Mouse (Mus musculus): Measurements from ENCODE around the gene Olfr524. TPM values are rescaled to one million over a fixed set of nuclear protein-coding genes. Genes with fewer than 3 reads are reported as not detected.

Gene Olfr524
- not detected for total RNA-seq (2021)
- long read RNA-seq, experiment 1: 0 reads
- long read RNA-seq, experiment 2: 0 reads

DNA sequence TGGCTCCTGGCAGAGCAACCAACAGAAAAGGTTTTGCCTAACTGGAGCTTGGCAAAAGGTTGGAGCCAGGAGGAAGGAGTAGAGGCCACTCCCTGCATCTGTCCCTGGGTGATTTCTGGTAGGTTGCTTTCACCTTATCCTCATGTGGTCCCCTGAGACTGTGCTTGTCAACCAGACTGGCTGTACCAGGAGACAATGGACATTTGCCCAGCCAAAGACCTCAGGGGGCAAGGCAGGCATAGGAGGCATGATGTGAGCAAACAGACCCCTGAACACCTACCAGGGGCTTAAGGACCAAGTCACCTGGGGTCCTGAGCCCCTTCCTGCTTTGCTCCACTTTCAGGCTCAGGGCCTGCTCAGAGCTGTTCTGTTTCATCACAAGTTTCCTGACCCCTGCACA is at the start of gene Olfr524:
Olfr524 (minus strand) TSS at position 101 of the 400 bp plus-strand sequence.
- DNase-seq (ENCODE audit: low spot score in 2 of 2): no peak

DNA sequence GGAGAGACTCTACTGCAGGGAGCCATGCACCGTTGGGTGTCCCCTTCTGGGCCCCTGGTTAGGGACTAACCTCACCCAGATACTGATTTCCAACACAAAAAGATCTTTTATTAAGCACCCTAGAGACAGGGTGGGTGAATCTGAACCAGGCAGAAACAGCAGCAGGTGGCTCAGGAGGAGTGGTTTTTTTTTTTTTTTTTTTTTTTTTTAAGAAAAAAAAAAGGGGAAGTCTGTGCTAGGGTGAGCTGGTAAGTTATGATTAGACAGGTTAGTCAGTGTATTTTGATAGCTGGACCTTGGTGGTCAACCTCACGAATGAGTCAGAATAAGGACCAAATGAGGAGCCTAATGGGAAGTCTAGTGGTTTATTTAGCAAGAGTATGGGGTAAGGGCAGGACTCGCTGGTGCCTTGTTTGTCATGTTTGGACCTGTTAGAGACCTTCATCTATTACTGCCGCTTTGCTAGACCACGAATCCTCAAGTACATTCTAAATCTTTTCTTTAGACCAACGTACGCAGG is 48.1 kb upstream of the Olfr524 start:
- DNase-seq (ENCODE audit: low spot score in 2 of 2): no peak

DNA sequence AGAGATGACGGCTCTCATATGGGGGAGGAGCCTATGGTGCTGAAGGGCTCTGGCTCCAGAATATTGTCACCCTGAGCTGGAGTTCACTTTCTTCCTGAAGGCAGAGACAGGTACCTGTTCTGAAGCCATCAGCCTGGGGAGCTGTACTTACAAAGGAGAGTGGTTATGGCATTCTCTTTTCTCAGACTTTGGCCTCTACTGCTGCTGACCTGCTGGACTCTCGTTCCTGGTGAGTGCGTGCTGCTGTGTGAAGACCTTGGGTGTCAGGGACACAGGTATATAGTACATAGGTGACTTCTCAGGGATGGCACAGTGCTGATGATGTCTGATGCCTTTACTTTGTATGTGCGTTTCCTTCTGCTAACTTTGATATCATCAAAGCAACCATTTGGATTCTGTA is 41.5 kb upstream of the Olfr524 start, which contains the start of gene 5830411N06Rik:
5830411N06Rik (plus strand) TSS at position 69 of the 400 bp plus-strand sequence.
- DNase-seq (ENCODE audit: low spot score in 2 of 2): no peak

DNA sequence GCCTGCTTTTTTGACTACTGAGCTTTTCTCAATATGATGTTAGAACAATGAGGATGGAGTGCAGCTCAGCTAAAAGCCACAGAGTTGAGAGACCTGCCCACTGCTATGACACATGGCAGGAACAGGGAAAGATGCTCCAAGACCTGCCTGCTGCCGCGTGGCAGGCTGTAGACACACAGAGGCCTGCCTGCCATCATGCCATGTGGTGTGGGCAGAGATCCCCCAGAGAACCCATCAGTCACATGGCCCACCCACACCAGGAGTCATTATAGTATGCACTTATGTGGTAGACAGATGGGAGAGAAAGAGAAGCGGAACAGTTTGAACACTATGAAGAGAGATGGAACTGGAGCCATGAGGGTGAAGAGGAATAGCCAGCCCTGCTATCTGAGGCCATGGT is 27.9 kb upstream of the Olfr524 start:
- DNase-seq (ENCODE audit: low spot score in 2 of 2): no peak

DNA sequence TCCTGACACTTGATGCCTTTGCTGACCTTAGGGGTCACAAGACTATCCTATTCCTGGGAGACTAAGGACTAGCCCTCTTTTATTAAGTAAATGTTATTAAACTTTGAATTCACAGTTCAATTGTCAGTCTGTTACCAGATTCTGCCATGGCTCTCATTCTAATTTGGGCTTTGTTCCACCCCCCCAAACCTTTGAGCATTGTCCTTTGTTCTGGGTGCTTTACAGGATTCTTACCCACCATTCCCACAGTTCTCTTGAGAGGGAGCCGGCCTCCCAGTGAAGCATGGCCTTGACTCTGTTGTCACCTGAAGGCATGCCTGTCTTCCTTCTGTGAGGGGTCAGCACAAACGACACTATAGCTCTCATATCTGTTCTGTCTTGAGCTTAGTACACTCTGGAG is 25.3 kb upstream of the Olfr524 start:
- no peak for DNase-seq (ENCODE audit: low spot score in 2 of 2)

DNA sequence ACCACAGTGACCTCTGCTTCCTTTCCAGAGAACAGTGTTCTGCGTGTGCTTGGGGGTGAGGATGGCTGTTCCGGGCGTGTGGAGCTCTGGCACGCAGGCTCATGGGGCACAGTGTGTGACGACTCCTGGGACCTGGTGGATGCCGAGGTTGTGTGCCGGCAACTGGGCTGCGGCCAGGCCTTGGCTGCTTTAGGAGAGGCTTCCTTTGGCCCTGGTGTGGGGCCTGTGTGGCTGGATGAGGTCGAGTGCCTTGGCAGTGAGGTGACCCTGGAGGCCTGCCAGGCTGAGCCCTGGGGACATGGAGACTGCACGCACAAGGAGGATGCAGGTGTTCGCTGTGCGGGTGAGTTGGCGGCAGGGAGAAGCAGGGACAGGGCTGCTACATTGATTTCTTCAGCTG is 22.7 kb upstream of the Olfr524 start:
- DNase-seq (ENCODE audit: low spot score in 2 of 2): no peak

DNA sequence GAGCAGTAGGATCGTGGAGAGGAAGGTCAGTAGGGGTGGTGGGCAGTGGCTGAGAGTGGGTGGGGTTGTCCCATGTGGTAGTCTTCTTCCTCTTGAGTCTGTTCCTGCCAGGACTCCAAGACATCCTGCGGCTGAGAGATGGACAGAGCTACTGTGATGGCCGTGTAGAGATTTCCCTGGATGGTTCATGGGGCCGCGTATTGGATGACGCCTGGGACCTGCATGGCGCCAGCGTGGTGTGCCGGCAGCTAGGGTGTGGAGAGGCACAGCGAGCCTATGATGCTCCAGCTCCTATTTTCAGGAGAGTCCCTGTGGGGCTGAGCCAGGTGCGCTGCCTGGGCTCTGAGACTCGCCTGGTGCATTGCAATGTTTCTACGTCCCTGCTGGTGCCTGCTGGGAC is 18.4 kb upstream of the Olfr524 start:
- DNase-seq (ENCODE audit: low spot score in 2 of 2): no peak

DNA sequence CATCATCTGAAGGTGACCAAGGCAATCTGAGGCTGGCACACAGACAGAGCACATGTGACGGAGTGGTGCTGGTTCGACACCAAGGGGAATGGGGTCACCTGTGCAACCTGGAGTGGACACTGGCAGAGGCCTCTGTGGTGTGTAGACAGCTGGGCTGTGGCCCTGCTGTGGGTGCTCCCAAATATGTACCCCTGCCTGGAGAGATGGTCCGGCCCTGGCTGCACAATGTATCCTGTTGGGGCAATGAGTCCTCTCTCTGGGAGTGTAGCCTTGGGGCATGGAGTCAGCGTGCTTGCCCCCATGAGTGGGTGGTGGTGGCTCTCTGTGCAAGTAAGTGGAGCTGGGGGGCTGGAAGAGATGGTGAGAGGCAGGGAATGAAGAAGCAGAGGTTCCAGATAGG is 14.6 kb upstream of the Olfr524 start:
- DNase-seq (ENCODE audit: low spot score in 2 of 2): no peak

DNA sequence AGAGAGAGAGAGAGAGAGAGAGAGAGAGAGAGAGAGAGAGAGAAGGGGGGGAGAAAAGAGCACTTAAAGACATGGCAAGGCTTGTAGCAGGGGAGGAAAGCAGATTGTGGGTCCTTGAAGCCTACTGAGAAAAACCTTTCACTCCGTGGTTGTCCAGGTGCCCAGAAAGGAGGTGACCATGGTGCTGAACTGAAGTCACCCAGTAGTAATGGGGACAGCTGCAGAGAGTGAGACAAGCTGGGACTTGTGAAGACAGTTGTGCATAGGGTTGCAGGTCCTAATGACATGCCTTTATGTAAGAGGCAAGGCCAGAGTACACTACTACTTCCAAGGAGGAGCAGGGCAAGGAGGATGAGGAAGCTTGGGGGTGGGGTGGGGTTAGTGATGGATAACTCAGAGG is 13.5 kb upstream of the Olfr524 start:
- no peak for DNase-seq (ENCODE audit: low spot score in 2 of 2)

DNA sequence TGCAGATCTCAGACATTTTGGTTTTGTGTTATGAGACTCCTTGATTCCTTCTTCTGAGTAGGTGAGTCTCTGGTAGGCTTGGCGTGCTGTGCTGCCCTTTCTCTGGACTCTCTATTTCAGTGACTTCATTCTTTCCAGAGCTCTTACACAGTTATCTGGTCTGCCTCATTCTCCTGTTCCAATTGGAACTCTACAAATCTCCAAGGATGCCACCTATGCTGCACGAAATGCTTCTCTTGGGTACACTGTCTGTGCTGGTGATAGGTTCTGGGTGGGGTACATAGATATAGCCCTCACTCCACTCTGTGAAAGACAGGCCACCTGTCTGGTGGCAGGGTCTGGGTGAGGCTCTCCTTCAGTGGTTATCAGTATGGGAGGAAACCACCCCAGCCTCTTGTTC is 12.2 kb upstream of the Olfr524 start, which contains the start of gene Cd163l1:
Cd163l1 (plus strand) TSS at position 301 of the 400 bp plus-strand sequence.
- no peak for DNase-seq (ENCODE audit: low spot score in 2 of 2)

DNA sequence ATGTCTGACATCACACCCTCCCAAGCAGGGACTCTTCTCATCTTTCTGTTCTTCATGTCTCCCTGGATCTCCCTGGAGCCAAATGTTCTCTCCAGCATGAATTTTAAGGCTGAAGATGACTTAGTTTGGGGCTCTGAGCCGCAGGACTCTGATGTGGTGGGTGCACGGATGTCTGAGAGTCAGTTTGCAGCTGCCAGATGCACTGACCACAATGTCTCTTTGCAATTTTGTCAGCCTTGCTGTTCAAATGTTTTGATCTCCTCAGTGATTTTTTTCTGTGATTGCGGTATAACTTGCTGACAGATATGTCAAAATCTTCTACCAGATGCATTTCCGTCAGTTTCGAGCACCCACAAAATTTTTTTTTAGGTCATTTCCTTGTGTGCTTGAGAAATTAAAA is 8.1 kb upstream of the Olfr524 start:
- DNase-seq (ENCODE audit: low spot score in 2 of 2): no peak

DNA sequence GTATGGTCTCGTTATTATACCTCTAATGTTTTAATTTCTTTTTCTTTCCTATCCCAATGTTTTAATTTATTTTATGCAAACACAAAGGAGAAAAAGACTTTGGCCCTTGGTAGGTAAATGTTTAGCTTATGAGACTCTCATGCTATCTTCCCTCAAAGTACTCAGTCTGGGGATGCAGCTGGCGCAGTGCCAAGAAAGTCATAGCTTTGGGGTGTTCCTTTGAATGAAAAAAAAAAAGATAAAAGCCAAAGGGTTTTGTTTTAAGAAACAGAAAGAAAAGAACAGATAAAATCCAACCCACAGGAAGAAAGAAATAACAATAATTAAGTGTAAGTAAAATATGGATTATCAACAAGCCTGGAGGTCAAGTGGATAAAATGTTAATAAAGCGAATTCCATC is 2.9 kb upstream of the Olfr524 start:
- no peak for DNase-seq (ENCODE audit: low spot score in 2 of 2)

DNA sequence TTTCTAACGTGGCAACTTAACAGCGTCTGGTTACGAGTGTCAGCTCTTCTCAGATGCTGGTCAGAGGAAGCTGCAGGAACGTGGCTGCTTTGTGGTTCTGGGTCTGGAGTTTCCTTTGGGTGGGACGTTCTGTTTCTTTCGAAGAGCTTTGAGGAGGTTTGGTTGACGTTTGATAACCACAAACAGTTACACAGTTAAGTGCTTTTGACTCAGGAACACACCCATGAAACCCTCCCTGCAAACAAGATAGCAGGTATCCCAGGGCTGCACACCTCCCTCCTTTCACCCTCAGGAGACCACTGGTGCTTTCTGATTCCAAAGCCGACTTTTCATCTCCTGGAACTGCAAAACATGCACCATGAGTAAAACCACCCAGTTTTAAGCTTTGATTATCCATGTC is 2.4 kb upstream of the Olfr524 start:
- no peak for DNase-seq (ENCODE audit: low spot score in 2 of 2)

DNA sequence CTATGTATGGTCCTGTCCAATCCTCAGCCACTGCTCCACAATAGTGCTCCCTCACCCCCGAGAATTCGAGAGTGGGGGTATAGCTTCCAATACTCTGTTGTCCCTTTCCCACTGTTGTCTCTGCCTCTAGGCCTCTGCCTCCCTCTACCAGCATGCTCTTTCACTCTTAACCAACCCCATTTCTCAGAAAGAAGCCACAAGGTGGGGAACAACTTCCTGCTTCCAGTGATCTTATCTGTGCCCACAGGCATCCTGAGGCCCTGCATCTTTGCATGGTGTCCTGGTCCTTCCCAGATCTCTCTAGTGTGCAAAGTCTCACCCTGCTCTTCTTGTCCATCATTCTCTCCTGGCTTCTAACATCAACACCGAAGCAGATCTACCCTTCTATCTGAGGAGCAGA is 1.1 kb upstream of the Olfr524 start:
- no peak for DNase-seq (ENCODE audit: low spot score in 2 of 2)

DNA sequence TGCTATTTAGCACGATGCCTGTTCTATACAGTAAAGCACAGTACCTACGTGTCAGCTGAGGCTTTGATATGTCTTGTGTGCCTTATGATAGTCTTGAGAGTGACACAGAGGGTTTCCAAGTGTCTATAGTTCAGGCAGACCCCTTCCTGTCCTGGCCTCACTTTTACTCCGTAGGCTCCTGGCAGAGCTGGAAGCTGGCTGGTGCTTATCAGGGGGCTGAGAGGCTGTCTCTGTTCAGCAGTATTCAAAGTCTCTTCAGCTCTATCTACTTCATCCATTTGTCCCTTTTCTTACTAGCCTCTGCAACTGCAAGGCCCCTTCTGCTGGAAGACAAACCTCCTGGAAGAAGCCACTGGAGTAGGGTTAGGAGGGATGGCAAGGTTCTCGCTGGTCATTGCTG is 4.7 kb downstream of the Olfr524 start:
- DNase-seq (ENCODE audit: low spot score in 2 of 2): no peak

DNA sequence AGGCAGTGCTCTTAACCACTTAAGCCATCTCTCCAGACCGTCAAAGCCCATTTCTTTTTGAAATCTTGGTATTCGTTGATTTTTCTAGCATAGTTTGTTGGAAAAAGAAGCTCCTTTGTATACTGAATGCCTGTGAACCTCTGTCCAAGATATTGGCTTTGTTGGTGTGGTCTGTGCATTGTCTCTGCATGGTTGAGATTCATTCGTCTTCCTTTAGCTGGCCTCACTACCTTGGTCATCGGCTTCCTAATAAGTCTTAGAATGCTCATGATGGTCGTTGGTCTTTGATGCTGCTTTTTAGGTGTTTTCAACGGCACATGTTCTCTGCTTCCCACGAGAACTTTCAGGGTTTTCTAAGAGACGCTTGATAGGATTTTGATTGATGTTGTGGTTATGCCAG is 9.8 kb downstream of the Olfr524 start:
- DNase-seq (ENCODE audit: low spot score in 2 of 2): no peak

DNA sequence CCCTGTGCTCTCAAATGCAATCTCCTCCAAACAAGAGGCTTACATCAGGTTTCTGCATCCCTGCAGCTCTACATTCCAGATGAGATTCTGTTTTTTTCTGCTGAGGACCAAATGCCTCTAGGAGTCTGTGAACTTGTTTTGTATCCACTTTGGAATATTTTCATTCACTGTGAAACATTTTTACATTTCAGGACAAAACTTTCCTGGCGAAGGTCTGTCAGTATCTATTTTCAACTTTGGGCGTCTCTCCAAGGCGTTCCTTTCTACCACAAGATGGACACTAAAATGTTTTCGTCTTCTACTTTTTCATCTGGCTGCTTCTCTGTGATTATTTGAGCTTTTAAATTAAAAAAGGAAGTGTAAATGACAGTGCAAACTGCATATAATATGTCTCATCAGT is 11.7 kb downstream of the Olfr524 start:
- no peak for DNase-seq (ENCODE audit: low spot score in 2 of 2)

DNA sequence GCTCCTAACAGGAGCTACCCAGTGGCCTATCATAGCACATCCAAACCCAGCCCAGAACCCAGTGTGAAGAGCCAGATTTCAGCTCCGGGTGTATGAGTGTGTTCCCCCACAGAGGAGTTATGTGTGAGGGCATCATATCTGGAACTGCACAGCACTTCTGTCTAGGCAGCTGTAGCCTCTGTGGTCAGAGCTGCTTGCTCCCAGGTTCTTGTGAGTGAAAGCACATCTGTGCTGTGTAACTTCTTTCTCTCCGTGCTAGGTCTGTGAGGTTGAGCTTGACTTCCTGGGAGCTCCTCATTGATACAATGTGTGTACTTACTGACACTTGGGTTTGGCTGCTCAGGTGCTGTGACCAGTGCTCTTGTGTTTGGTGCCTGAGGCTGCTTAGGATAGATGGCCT is 12.9 kb downstream of the Olfr524 start:
- no peak for DNase-seq (ENCODE audit: low spot score in 2 of 2)

DNA sequence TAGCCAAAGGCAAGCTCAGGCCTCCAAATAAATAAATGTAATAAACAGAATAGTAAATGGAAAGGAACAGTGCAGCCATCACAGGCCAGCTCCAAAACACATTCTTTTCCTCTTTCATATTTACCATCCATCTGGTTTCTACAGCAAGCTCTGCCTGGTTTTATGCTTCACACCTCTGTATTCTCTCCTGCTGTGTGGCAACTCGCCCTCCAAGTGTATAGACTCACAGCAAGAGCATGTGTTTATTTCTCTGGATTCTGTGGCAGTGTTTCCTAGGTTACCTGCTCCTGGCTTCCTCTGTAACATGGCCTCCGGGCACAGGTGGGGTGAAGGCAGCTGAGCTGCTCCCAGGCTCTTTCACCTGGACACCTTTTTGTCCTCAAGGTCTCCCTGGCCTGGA is 13.3 kb downstream of the Olfr524 start:
- DNase-seq (ENCODE audit: low spot score in 2 of 2): no peak

DNA sequence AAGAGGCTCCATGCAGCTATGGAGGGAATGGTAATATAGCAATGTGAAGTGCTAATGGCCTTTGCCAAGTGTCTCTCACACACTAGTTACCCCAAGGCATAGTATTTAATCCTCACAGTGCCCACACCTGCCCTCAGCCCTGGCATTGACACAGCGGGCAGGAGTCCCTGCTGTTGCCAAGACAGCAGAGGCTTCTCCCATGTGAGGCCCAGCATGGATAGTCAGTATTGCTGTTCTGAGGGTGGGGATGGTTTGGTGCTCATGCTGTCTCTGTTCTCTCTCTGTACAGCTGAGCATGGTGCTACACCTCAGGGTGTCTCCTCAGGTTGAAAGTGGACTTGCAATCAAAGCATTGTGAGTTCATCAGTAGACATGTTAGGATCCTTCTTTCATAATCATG is 15.3 kb downstream of the Olfr524 start:
- DNase-seq (ENCODE audit: low spot score in 2 of 2): no peak

DNA sequence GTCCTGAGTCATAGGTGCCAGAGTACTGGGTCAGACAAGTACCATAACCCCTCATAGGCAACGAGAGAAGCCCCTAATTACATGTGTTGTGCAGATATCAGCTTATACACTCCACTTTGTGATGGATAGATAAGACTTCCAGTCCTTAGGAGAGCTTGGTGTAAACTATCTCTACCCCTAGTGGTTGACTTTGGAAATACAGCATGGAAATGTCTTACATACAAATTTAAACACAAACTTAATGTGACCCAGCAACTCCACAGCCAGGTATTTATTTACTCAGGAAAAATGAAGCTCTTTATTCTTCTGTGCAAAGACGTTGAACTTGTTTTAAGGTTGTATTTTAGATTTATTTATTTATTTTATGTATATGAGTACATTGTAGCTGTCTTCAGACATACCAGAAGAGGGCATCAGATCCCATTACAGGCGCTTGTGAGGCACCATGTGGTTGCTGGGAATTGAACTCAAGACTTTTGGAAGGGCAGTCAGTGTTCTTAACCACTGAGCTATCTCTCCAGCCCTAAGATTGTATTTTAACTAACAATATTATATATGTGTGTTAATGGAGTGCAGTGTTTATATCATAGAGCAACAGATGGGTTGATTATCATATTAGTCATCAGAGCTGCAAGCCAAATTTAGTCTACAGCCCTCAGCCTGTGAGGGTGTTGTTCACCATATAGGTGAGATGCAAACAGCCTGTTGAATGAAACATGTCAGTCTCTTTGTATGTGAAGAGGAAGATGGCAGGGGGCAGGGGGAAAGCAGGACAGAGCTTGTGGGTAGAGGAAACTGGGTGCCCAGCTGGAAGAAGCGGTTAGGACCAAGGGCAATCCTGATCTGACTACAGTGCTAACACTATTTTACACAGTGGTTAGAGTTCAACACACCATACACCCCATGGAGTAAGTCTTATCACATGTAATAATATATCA is 17.1 kb downstream of the Olfr524 start:
- DNase-seq (ENCODE audit: low spot score in 2 of 2): no peak

DNA sequence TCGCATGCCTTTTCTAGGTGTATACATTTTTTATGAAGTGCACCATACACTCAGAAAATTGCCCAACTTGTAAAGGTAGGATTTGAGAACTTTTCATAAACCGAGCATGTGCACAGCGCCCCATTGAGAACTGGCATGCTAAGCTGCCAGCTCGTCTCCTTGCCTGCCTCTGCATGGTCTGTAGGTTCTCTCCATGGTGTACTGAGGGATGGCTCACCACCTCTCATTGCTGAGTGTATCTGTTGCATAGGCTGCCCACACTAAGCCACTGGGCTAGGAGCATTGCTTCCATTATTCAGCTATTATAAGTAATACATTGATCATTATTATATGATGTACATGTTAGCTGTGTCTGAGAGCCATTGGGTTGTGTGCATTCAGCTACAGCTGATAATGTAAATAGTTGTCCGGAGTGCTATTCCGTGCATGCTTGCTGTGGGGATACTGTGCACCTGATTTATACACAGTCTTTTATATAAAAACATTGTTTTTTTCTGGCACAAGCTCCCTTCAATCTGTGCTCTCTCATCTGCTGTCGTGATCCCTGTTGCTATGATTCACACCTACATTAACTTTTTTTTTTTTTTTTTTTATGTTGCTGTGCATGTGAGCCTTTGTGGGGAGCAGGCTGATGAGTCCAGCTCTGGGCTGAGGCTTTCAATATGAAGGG is 17.9 kb downstream of the Olfr524 start:
- DNase-seq (ENCODE audit: low spot score in 2 of 2): no peak

Data from gastrocnemius, postnatal 4 days (tissue).